Mouse (Mus musculus): Measurements from ENCODE around the gene Hmga1. TPM values are rescaled to one million over a fixed set of nuclear protein-coding genes. Genes with fewer than 3 reads are reported as not detected.
A peak's percentile ranks its signal among the peaks of the same experiment; 100 is the strongest.

Gene Hmga1
- polyA plus RNA-seq, 1 experiment from 2014 or later = 658 TPM

GRCm38 (mm10) chr17:27596376-27597190, 40.3 kb downstream of the Hmga1 start:
- no peaks in the 10 kb centered on the region for H3K27me3 ChIP-seq (ENCODE audit: control insufficient read depth, insufficient read depth, low read length)
- ATAC-seq (ENCODE audit: insufficient number of reproducible peaks, low FRiP score, low TSS enrichment, low read depth) (no peak), DNase-seq (ENCODE audit: low spot score) (no peak)
- H3K4me2 ChIP-seq (ENCODE audit: low read depth, severe bottlenecking) = no peak overlapping the region
- H3K4me3 ChIP-seq (ENCODE audit: low read depth, low read length) = no peak overlapping the region
- no peaks in the 10 kb centered on the region for H3K9me3 ChIP-seq (ENCODE audit: control insufficient read depth, low read length)
- H3K36me3 ChIP-seq (ENCODE audit: control insufficient read depth, insufficient read depth, low read length) = peaks cover 13% of the 10 kb centered on the region
- H3K4me1 ChIP-seq (ENCODE audit: control insufficient read depth, insufficient read depth, low read length) = 0 out of 2 replicates have a peak, but pooled peaks cover 6% of the 10 kb centered on the region
- no peak overlapping the region for H3K9ac ChIP-seq (ENCODE audit: low read length)
- 61% methylated on average over 21 of the region's 21 CpGs for WGBS
- H3K27ac ChIP-seq (replicated peaks; ENCODE audit: low read depth, low read length) = no peak overlapping the region

GRCm38 (mm10) chr17:27600286-27600685, 44.0 kb downstream of the Hmga1 start:
- H3K4me3 ChIP-seq (ENCODE audit: low read depth, low read length) = no peak overlapping the region
- WGBS = 83% methylated on average over 3 of the region's 3 CpGs
- H3K27me3 ChIP-seq (ENCODE audit: control insufficient read depth, insufficient read depth, low read length) = no peaks in the 10 kb centered on the region
- H3K4me1 ChIP-seq (ENCODE audit: control insufficient read depth, insufficient read depth, low read length) = 0 out of 2 replicates have a peak, but pooled peaks cover 10% of the 10 kb centered on the region
- DNase-seq (ENCODE audit: low spot score) (no peak), ATAC-seq (ENCODE audit: insufficient number of reproducible peaks, low FRiP score, low TSS enrichment, low read depth) (no peak)
- H3K36me3 ChIP-seq (ENCODE audit: control insufficient read depth, insufficient read depth, low read length) = peaks cover 11% of the 10 kb centered on the region
- H3K9me3 ChIP-seq (ENCODE audit: control insufficient read depth, low read length) = no peaks in the 10 kb centered on the region
- H3K9ac ChIP-seq (ENCODE audit: low read length) = no peak overlapping the region
- H3K4me2 ChIP-seq (ENCODE audit: low read depth, severe bottlenecking) = no peak overlapping the region
- H3K27ac ChIP-seq (replicated peaks; ENCODE audit: low read depth, low read length) = no peak overlapping the region

DNA sequence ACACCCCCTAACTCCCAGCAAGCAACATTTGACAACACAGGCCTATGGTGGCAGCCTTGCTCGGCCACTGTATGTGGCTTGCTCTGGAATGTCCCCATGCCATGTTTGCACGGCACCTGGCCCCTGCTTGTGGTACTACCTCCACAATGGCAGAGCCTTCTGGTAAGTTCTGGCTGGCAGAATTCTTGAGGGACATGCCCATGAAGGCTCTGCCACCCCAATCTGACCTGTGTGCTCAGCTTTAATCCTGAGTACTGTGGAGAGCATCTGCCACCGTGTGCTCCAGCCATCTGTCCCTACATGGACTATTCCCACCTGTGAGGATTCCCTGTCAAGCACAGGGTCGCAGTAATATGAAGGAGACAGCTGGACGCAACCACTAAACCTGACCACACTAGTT, 44.6 kb downstream of the Hmga1 start:
- 82% methylated on average over 5 of the region's 5 CpGs for WGBS
- DNase-seq (ENCODE audit: low spot score) (no peak), ATAC-seq (ENCODE audit: insufficient number of reproducible peaks, low FRiP score, low TSS enrichment, low read depth) (no peak)
- Histone ChIP-seq H3K4me1 (ENCODE audit: control insufficient read depth, insufficient read depth, low read length) (0 out of 2 replicates have a peak, but pooled peaks cover 10% of the 10 kb centered on the region), H3K36me3 (ENCODE audit: control insufficient read depth, insufficient read depth, low read length) (peaks cover 6% of the 10 kb centered on the region), H3K9me3 (ENCODE audit: control insufficient read depth, low read length) (no peaks in the 10 kb centered on the region), H3K4me2 (ENCODE audit: low read depth, severe bottlenecking) (no peak overlapping the region), H3K27me3 (ENCODE audit: control insufficient read depth, insufficient read depth, low read length) (no peaks in the 10 kb centered on the region), H3K4me3 (ENCODE audit: low read depth, low read length) (no peak overlapping the region), H3K9ac (ENCODE audit: low read length) (no peak overlapping the region), H3K27ac (replicated peaks; ENCODE audit: low read depth, low read length) (no peak overlapping the region)

DNA sequence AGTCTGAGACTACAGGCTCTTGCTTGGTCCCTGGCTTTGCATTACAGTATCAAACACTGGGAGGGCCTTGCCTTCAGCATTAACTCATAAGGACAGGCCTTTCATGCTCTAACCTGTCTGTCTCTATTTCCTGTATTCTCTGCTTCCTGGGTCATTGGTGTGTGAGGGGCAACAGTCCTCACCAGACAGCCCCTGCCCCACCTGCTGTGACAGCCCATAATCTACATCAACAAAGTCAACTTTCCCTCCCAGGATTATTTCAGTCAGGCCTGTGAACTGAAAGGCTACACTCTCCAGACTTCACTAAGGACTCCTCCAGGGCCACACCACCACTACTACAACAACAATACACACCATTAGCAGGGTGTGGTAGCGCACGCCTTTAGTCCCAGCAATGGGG, 46.7 kb downstream of the Hmga1 start:
- H3K4me2 ChIP-seq (ENCODE audit: low read depth, severe bottlenecking) = no peak overlapping the region
- H3K27me3 ChIP-seq (ENCODE audit: control insufficient read depth, insufficient read depth, low read length) = no peaks in the 10 kb centered on the region
- H3K9me3 ChIP-seq (ENCODE audit: control insufficient read depth, low read length) = no peaks in the 10 kb centered on the region
- ATAC-seq (ENCODE audit: insufficient number of reproducible peaks, low FRiP score, low TSS enrichment, low read depth) (no peak), DNase-seq (ENCODE audit: low spot score) (no peak)
- WGBS = 81% methylated on average over 2 of the region's 2 CpGs
- no peak overlapping the region for H3K9ac ChIP-seq (ENCODE audit: low read length)
- no peak overlapping the region for H3K27ac ChIP-seq (replicated peaks; ENCODE audit: low read depth, low read length)
- H3K4me3 ChIP-seq (ENCODE audit: low read depth, low read length) = no peak overlapping the region
- 0 out of 2 replicates have a peak, but pooled peaks cover 10% of the 10 kb centered on the region for H3K4me1 ChIP-seq (ENCODE audit: control insufficient read depth, insufficient read depth, low read length)
- peaks cover 6% of the 10 kb centered on the region for H3K36me3 ChIP-seq (ENCODE audit: control insufficient read depth, insufficient read depth, low read length)

GRCm38 (mm10) chr17:27603522-27604234, 47.4 kb downstream of the Hmga1 start:
- Histone ChIP-seq H3K4me1 (ENCODE audit: control insufficient read depth, insufficient read depth, low read length) (0 out of 2 replicates have a peak, but pooled peaks cover 10% of the 10 kb centered on the region), H3K9me3 (ENCODE audit: control insufficient read depth, low read length) (no peaks in the 10 kb centered on the region), H3K9ac (ENCODE audit: low read length) (no peak overlapping the region), H3K36me3 (ENCODE audit: control insufficient read depth, insufficient read depth, low read length) (peaks cover 6% of the 10 kb centered on the region), H3K27ac (replicated peaks; ENCODE audit: low read depth, low read length) (no peak overlapping the region), H3K27me3 (ENCODE audit: control insufficient read depth, insufficient read depth, low read length) (no peaks in the 10 kb centered on the region), H3K4me3 (ENCODE audit: low read depth, low read length) (no peak overlapping the region), H3K4me2 (ENCODE audit: low read depth, severe bottlenecking) (no peak overlapping the region)
- DNase-seq (ENCODE audit: low spot score) (no peak), ATAC-seq (ENCODE audit: insufficient number of reproducible peaks, low FRiP score, low TSS enrichment, low read depth) (no peak)
- WGBS = 83% methylated on average over 21 of the region's 21 CpGs

DNA sequence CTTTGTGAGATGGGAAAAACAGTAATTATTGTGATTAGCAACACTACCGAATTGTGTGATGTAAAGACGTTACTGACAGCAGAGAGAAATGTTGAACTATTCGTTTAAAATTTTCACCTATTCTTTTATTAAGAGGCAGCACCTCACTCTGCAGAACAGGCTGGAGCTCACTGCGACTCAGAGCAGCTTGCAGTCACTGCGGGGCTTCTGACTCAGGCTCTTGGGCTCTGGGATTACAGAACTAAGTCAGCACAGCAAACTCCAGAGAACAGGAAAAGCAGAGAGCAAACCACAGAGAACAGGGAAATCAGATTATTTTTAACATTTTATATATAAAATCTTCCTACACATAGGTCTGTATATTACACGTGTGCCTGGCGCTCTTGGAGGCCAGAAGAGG, 53.3 kb downstream of the Hmga1 start:
- no peak for DNase-seq (ENCODE audit: low spot score)
- no peak overlapping the region for H3K27ac ChIP-seq (replicated peaks; ENCODE audit: low read depth, low read length)
- H3K36me3 ChIP-seq (ENCODE audit: control insufficient read depth, insufficient read depth, low read length) = no peaks in the 10 kb centered on the region; the same call in 1 of the 2 replicates
- H3K27me3 ChIP-seq (ENCODE audit: control insufficient read depth, insufficient read depth, low read length) = no peaks in the 10 kb centered on the region
- no peak overlapping the region for H3K9ac ChIP-seq (ENCODE audit: low read length)
- no peak overlapping the region for H3K4me3 ChIP-seq (ENCODE audit: low read depth, low read length)
- no peak overlapping the region for H3K4me2 ChIP-seq (ENCODE audit: low read depth, severe bottlenecking)
- WGBS = 86% methylated on average over 7 of the region's 7 CpGs
- H3K4me1 ChIP-seq (ENCODE audit: control insufficient read depth, insufficient read depth, low read length) = peaks cover 6% of the 10 kb centered on the region; the same call in 1 of the 2 replicates
- ATAC-seq (ENCODE audit: insufficient number of reproducible peaks, low FRiP score, low TSS enrichment, low read depth) = no peak
- H3K9me3 ChIP-seq (ENCODE audit: control insufficient read depth, low read length) = no peaks in the 10 kb centered on the region

GRCm38 (mm10) chr17:27610679-27611518, 54.6 kb downstream of the Hmga1 start:
- H3K9me3 ChIP-seq (ENCODE audit: control insufficient read depth, low read length) = no peaks in the 10 kb centered on the region
- peaks cover 6% of the 10 kb centered on the region; the same call in 1 of the 2 replicates for H3K4me1 ChIP-seq (ENCODE audit: control insufficient read depth, insufficient read depth, low read length)
- 87% methylated on average over 10 of the region's 10 CpGs for WGBS

DNA sequence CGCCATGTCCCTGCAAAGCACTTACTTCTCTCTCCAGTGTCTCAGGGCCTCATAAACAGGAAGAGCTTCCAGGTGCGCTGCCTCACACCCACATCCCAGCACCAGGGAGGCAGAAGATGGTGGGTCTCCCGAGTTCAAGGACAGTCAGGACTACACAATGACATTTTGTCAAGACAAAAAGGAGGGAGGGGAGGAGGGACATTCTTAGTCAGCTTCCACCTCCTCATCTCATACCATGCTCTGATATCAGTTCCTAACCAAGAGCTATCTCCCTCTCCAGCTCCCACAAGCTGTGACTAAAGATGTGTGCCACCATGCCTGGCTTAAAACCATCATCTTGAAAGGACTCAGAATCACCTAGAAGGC, 55.2 kb downstream of the Hmga1 start:
- WGBS = 72% methylated on average over 3 of the region's 3 CpGs
- peaks cover 6% of the 10 kb centered on the region; the same call in 1 of the 2 replicates for H3K4me1 ChIP-seq (ENCODE audit: control insufficient read depth, insufficient read depth, low read length)
- H3K27ac ChIP-seq (replicated peaks; ENCODE audit: low read depth, low read length) = no peak overlapping the region

More at GRCm38 (mm10) chr17:27610679-27611518, 54.6 kb downstream of the Hmga1 start:
- Histone ChIP-seq H3K4me3 (ENCODE audit: low read depth, low read length) (no peak overlapping the region), H3K4me2 (ENCODE audit: low read depth, severe bottlenecking) (no peak overlapping the region), H3K27ac (replicated peaks; ENCODE audit: low read depth, low read length) (no peak overlapping the region), H3K27me3 (ENCODE audit: control insufficient read depth, insufficient read depth, low read length) (no peaks in the 10 kb centered on the region), H3K9ac (ENCODE audit: low read length) (no peak overlapping the region), H3K36me3 (ENCODE audit: control insufficient read depth, insufficient read depth, low read length) (no peaks in the 10 kb centered on the region; the same call in 1 of the 2 replicates)
- no peak for ATAC-seq (ENCODE audit: insufficient number of reproducible peaks, low FRiP score, low TSS enrichment, low read depth)
- DNase-seq (ENCODE audit: low spot score) = no peak

More for the DNA sequence above, 55.2 kb downstream of the Hmga1 start:
- Histone ChIP-seq H3K9me3 (ENCODE audit: control insufficient read depth, low read length) (no peaks in the 10 kb centered on the region; the same call in 1 of the 2 replicates), H3K4me2 (ENCODE audit: low read depth, severe bottlenecking) (no peak overlapping the region), H3K4me3 (ENCODE audit: low read depth, low read length) (no peak overlapping the region), H3K27me3 (ENCODE audit: control insufficient read depth, insufficient read depth, low read length) (no peaks in the 10 kb centered on the region), H3K9ac (ENCODE audit: low read length) (0 out of 2 replicates have a peak overlapping the region, but pooled peaks have one; percentile 3), H3K36me3 (ENCODE audit: control insufficient read depth, insufficient read depth, low read length) (no peaks in the 10 kb centered on the region)
- DNase-seq (ENCODE audit: low spot score) (no peak), ATAC-seq (ENCODE audit: insufficient number of reproducible peaks, low FRiP score, low TSS enrichment, low read depth) (no peak)

Measured in limb, embryonic 11.5 days (tissue).